Mouse (Mus musculus) bone marrow, adult 2 months (tissue): Measurements from ENCODE around the gene Gm49373.

Experiments
- CTCF ChIP-seq: fragments of 200-500 bp; IDR thresholded peaks from 2 replicates; pipeline ENCODE4 v1.5.1; 2011; ENCODE audit warnings: low read length, control low read depth; ENCODE audit not compliant: control insufficient read depth, insufficient read depth
- POLR2A ChIP-seq: fragments of 200-500 bp; IDR thresholded peaks from 2 replicates; pipeline ENCODE4 v1.6.1; 2011; ENCODE audit warnings: low read depth, mild to moderate bottlenecking, control low read depth, low read length, borderline replicate concordance; ENCODE audit not compliant: control insufficient read depth

DNA sequence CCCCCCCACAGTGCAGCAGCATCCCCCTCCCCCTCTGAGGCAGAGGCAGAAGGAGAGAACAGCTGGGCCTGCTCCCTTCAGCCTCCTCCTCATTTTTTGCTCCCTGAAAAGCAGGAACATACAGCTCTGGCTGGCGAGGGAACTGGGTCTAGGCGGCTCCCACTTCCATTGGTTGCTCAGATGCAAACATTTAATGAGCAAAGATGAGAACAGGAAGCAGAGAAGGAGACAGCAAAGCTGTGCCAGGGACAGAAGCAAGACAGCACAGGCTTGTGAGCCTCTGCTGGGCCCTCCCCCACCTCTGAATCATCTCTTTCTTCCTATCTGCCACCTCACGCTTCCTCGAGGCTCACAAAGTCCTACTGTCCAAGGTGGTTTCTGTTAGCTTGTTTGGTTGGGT lies 31.6 kb downstream of the Gm49373 start:
- TF ChIP-seq CTCF (no peak), POLR2A (no peak)
